Mouse (Mus musculus) midbrain, embryonic 16.5 days (tissue): ENCODE measurements around the gene Pola1. TPM values are rescaled to one million over a fixed set of nuclear protein-coding genes. Genes with fewer than 3 reads are reported as not detected.

Source experiments
- ATAC-seq: fragments of 200-750 bp; cut with Nextera tagmentation; 2 replicates; pipeline ENCODE4 v1.8.0; 2017; ENCODE audit warnings: moderate TSS enrichment
- H3K27ac ChIP-seq: fragments of 300-500 bp; sonication (generic); 2 replicates; pipeline ENCODE4 v1.5.1; 2014; ENCODE audit warnings: mild to moderate bottlenecking, low read length, mixed read lengths
- H3K27me3 ChIP-seq: fragments of 300-500 bp; sonication (generic); 2 replicates; pipeline ENCODE4 v1.6.1; 2014; ENCODE audit warnings: low read depth, low read length, mixed read lengths; ENCODE audit not compliant: control insufficient read depth, insufficient read depth
- H3K36me3 ChIP-seq: fragments of 300-500 bp; sonication (generic); 2 replicates; pipeline ENCODE4 v1.6.1; 2014; ENCODE audit warnings: mild to moderate bottlenecking, low read length, moderate library complexity, mixed read lengths; ENCODE audit not compliant: control insufficient read depth, insufficient read depth
- H3K4me1 ChIP-seq: fragments of 300-500 bp; sonication (generic); 2 replicates; pipeline ENCODE4 v1.6.1; 2014; ENCODE audit warnings: mild to moderate bottlenecking, low read length, mixed read lengths; ENCODE audit not compliant: control insufficient read depth, insufficient read depth
- H3K4me2 ChIP-seq: fragments of 300-500 bp; sonication (generic); 2 replicates; pipeline ENCODE4 v1.6.1; 2014; ENCODE audit warnings: mild to moderate bottlenecking, low read length, mixed read lengths
- H3K4me3 ChIP-seq: fragments of 300-500 bp; sonication (generic); 2 replicates; pipeline ENCODE4 v1.5.1; 2014; ENCODE audit warnings: low read depth, mild to moderate bottlenecking, low read length, moderate library complexity, mixed read lengths
- H3K9ac ChIP-seq: fragments of 300-500 bp; sonication (generic); 2 replicates; pipeline ENCODE4 v1.6.1; 2014; ENCODE audit warnings: low read depth, low read length, mixed read lengths
- H3K9me3 ChIP-seq: fragments of 300-500 bp; sonication (generic); replicated peaks from 2 replicates; pipeline ENCODE4 v1.6.1; 2014; ENCODE audit warnings: mild to moderate bottlenecking, low read length, mixed read lengths; ENCODE audit not compliant: control insufficient read depth, poor library complexity, severe bottlenecking
- WGBS: fragments of 180-500 bp; shearing (Covaris S2); extraction: QIAGEN DNeasy Blood & Tissue Kit; methylation state at CpG from one replicate; pipeline ENCODE4 v1.1.7; 2014; 5-methylcytosine and 5-hydroxymethylcytosine counted together
- polyA plus RNA-seq: library from polyadenylated mRNA; unstranded; fragments of >200 nt; fragmentation: Nextera tagmentation; extraction: Ambion mirVana; gene quantifications from 2 replicates; pipeline ENCODE4 v1.2.1, GENCODE M21; 2015

Pola1 gene
- polyA plus RNA-seq: 4.5 and 4.6 TPM in 2 replicates

DNA sequence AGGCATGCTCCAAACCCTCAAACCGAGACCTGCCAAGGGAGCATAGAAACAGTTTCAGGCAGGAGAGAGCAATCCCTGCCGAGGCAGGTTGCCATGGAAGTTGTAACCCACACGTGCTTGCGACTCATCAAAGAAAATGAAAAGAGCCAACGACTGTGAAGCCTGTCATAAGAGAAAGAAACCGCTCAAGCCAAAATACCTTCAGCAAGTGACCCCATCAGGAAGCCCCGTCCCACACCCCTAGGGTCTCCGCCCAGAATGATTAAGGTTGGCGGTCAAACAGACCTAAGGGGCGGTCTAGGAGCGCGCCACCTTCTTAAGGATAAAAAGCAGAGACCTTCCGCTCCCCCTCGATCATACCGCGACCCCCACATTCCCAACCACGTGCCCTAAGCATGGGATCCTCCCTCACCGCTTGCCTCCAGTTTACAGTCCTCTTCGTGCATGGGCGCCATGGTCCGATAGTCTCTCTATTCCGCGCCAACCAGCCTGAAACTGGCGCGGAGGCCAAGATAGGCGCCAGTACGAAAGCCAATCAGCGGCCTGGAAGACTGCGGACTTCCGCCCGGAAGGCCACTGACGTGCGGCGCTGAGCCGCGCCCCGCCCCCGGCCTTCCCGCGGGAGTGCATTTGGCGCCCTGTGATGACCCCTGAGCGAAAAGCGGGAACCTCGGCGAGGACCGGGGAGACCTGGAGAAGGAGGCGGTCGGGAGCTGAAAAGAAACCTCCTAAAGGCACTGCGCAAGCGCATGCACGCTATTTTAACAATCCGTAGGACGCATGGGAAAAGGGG is at the start of gene Pola1:
TSS of gene Pola1 (minus strand) at position 499 of the 793 bp plus-strand sequence.
- H3K4me1 ChIP-seq: peaks cover 4% of the 10 kb centered on the region; the same call in 1 of the 2 replicates
- 17% methylated on average over 53 of the region's 53 CpGs for WGBS

DNA sequence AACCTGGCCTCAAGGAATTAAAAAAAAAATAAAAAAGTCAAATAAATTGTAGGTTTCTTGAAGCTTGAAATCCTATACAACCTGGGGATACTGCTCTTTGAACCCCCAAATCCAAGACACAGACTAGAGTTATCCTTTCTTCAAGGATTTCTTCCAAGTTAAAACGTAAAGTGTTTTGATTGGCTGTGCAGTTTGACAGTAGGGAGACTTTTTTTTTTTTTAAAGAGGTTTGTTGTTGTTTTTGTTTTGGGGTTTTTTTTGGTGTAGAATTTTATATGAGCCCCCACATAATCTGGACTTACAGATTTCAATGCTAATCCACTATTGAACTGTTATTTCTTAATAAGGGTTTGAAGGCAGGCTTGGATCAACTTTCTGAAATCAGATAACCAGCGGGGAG is 44.3 kb upstream of the Pola1 start:
- Histone ChIP-seq H3K36me3 (no peaks in the 10 kb centered on the region), H3K9me3 (no peaks in the 10 kb centered on the region), H3K4me1 (peaks cover 9% of the 10 kb centered on the region), H3K27ac (peak overlapping the region; percentile 94), H3K4me2 (peak overlapping the region; percentile 54), H3K27me3 (no peaks in the 10 kb centered on the region), H3K9ac (peak overlapping the region; percentile 71; the same call in 1 of the 2 replicates), H3K4me3 (peak overlapping the region; percentile 41)
- no peak for ATAC-seq
- WGBS: 45% methylated on average over 2 of the region's 2 CpGs

More for the DNA sequence above, at the start of gene Pola1:
- ATAC-seq: peak; percentile 99
- Histone ChIP-seq H3K9ac (peak within 1 kb of the TSS; percentile 63), H3K27me3 (no peaks in the 10 kb centered on the region), H3K4me3 (peak within 1 kb of the TSS; percentile 42), H3K4me2 (peak within 1 kb of the TSS; percentile 68), H3K27ac (peak within 1 kb of the TSS; percentile 69), H3K9me3 (no peaks in the 10 kb centered on the region), H3K36me3 (no peaks in the 10 kb centered on the region)

DNA sequence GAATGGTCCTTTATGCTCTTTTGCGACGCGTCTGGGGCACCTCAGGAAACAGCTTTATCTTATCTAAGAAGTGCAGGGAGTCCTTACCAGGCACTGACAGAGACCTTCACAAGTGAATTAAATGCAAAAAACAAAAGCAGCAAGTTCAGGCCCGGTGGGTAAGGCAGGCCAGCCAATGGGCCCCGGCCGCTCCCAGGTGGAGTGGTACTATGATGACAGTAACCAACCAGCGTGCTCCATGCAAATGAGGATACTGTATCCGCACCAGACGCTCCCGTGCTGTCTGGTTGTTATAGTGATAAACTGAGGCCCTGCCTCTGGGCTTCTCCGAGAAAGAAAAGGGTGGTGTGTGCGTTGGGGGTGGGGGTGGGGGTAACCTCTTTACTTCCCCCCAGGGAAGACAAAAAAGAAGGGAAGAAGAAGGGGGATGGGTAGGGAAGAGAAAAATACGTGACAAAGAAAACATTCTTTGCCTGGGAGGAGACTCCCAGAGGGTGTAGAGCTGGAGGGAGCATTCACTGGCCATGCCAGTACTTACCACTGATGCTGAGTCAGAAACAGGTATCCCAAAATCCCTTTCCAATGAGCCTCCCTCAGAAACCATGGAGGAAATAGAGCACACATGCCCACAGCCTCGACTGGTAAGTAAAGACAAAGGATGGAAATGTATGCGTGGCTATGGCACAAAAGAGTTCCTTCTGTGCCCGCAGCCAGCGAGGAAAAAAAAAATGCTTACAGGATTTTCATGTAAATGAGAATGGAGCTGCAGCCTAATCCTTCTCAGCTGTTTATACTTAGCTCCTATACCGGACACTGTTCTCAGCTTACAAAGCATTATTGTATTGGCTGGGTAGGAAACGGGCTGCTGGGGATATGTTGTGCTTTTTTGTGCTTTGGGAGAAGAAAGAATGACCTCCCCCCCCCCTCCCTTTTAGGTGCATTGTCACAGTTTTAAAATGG is 43.2 kb upstream of the Pola1 start:
- H3K27me3 ChIP-seq: no peaks in the 10 kb centered on the region
- peak overlapping the region; percentile 94 for H3K27ac ChIP-seq
- H3K4me2 ChIP-seq: peak overlapping the region; percentile 54
- H3K9ac ChIP-seq: peak overlapping the region; percentile 71
- peak overlapping the region; percentile 41 for H3K4me3 ChIP-seq
- WGBS: 17% methylated on average over 19 of the region's 19 CpGs
- peak; percentile 100 for ATAC-seq
- no peaks in the 10 kb centered on the region for H3K9me3 ChIP-seq
- H3K4me1 ChIP-seq: peaks cover 9% of the 10 kb centered on the region
- H3K36me3 ChIP-seq: no peaks in the 10 kb centered on the region

DNA sequence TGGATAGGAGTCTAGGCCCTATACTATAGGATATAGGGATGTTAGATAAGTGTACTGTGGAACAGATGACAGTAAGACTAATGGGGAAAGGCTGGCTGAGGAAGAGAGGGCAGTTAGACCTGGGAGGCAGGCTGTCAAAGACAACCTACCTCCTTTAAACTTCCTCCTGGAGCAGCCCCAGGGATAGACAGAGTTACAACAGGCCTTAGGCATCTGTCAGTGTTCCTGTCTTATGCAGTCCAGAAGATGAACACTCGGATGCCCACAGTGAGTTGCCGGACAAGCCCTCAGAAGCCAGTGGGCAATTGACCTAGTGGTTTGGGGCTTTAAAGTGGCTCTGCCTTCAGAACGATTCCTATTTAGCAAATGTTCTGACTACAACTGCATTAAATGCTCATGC is 42.5 kb upstream of the Pola1 start:
- Histone ChIP-seq H3K4me3 (peak overlapping the region; percentile 41), H3K9ac (0 out of 2 replicates have a peak overlapping the region, but pooled peaks have one; percentile 71), H3K4me1 (peaks cover 9% of the 10 kb centered on the region), H3K9me3 (no peaks in the 10 kb centered on the region), H3K27me3 (no peaks in the 10 kb centered on the region), H3K27ac (peak overlapping the region; percentile 94), H3K36me3 (no peaks in the 10 kb centered on the region), H3K4me2 (peak overlapping the region; percentile 54)
- peak; percentile 40 for ATAC-seq
- 42% methylated on average over 3 of the region's 3 CpGs for WGBS

DNA sequence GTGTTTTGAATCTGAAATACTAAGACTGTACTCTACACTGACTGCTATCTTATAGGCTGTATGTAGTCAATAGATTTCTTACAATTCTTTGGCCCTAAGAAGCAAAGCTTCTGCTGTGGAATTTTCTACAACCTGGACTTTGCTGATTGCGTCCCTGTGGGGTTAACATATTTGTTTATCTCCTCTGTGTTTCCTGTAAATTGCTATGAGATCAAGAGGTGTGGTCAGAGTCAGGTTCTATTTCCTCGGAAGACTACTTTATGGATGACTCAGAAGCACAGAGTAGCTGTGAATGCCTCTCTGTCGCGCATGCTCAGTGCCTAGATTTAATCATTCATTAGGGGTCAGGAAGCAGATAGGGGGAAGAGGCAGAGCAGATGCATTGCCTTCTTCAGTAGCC is 32.8 kb upstream of the Pola1 start:
- ATAC-seq: no peak
- Histone ChIP-seq H3K4me2 (no peak overlapping the region), H3K9me3 (no peaks in the 10 kb centered on the region), H3K27ac (no peak overlapping the region), H3K9ac (no peak overlapping the region), H3K36me3 (no peaks in the 10 kb centered on the region), H3K4me1 (no peaks in the 10 kb centered on the region), H3K4me3 (no peak overlapping the region), H3K27me3 (no peaks in the 10 kb centered on the region)
- 86% methylated on average over 4 of the region's 4 CpGs for whole genome bisulfite sequencing

DNA sequence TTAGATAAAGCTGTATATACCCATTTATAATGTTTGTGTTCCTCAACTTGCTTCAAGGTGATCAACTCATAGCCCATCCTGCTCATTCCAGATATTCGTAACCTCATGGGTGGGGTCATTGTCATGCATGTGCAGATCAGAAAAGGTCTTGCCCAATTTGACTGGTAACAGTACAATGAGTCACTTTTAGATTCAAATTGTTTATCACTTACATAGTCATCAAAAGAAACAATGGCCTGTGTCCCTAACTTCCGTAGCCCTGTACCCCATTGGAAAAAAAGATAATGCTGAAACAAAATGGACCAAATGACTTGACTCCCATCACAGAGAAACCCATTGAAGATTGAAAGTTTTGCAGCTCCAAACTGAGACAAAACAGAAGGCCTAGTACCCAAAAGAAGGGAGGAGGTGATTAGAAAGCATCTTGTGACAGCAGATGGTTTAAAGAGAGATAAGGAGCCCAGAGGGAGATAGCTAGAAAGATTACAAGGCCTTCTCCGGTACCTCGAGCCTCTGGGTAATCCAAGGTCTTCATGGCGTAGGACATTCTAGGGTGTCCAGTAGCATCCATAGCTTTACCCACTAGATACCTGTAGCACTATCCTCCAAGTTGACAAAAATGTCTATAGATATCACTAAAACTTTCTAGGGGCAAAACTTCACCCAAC is 32.1 kb upstream of the Pola1 start:
- no peak overlapping the region for H3K4me2 ChIP-seq
- no peak overlapping the region for H3K4me3 ChIP-seq
- H3K36me3 ChIP-seq: no peaks in the 10 kb centered on the region
- no peaks in the 10 kb centered on the region for H3K4me1 ChIP-seq
- H3K9me3 ChIP-seq: no peaks in the 10 kb centered on the region
- 93% methylated on average over 5 of the region's 5 CpGs for WGBS
- no peaks in the 10 kb centered on the region for H3K27me3 ChIP-seq
- H3K27ac ChIP-seq: no peak overlapping the region
- no peak overlapping the region for H3K9ac ChIP-seq
- ATAC-seq: no peak

DNA sequence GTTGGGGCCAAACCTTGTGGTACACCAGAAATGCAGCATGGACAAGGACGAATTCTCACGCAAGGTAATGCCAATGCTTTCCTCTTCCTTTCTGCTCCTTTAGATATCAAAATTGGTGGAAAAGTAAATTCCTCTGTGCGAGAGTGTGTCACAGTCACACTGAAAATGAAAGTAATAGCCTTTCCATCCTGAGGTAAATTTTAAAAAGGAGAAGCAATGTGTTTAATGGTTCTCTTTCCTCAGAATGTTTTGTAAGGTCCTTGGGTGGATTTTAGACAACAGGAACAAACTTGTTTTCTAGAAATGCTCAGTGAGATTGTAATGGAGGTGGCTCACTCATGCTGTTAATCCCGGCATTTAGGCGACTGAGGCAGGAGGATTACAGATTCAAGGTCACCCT is 23.2 kb upstream of the Pola1 start:
- no peaks in the 10 kb centered on the region for H3K4me1 ChIP-seq
- H3K27ac ChIP-seq: no peak overlapping the region
- no peaks in the 10 kb centered on the region for H3K9me3 ChIP-seq
- no peak overlapping the region for H3K4me2 ChIP-seq
- no peaks in the 10 kb centered on the region for H3K36me3 ChIP-seq
- H3K9ac ChIP-seq: no peak overlapping the region
- ATAC-seq: no peak
- H3K27me3 ChIP-seq: no peaks in the 10 kb centered on the region
- no peak overlapping the region for H3K4me3 ChIP-seq
- WGBS: 72% methylated on average over 5 of the region's 5 CpGs

DNA sequence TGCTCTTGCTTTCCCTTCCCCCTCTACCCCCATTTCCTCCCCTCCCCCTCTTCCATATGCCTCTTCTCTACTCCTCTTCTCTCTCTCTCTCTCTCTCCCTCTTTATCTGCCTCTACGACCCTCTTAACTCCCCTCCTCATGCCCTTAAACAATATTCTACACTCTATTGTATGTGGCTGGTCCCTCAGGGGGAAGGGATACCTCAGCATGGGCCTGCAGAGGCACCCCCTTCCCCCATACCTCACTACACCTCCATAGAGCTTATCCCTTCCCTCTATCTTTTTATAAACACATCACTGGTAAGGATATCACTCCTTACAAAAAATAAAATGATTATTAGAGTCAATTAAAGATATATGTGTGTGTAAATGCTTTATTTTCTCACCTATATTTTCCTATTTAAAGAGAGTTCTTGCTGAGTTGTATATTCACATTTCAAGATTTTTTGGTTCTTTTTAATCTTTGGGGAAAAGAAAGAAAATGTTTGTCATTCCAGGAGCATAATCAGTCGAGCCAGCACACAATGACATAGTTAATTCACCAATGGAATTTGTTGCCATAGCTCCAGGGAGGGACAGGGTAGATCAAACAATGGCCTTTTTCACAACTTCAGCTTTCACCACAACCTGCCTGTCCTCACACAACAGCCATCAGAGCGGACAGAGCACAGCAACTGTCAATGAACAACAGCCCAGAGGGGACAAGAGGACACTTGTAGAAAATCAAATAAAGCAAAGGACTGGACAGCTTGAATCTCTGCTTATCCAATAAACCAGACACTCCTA is 22.5 kb upstream of the Pola1 start, which contains the start of gene Pcyt1b:
TSS of gene Pcyt1b (plus strand) at position 646 of the 785 bp plus-strand sequence.
- Histone ChIP-seq H3K9me3 (no peaks in the 10 kb centered on the region), H3K9ac (no peak within 1 kb of the TSS), H3K4me2 (no peak within 1 kb of the TSS), H3K4me3 (no peak within 1 kb of the TSS), H3K27me3 (no peaks in the 10 kb centered on the region), H3K36me3 (no peaks in the 10 kb centered on the region), H3K4me1 (no peaks in the 10 kb centered on the region), H3K27ac (no peak within 1 kb of the TSS)
- ATAC-seq: no peak
- 14% methylated on average over 3 of the region's 3 CpGs for WGBS
